Mouse (Mus musculus) CH12.LX (cell line): Measurements from ENCODE around the gene Chaf1a.
"Not testable (repeated sequence)": the region's sequence is repeated elsewhere in the genome, so short reads cannot be mapped to it uniquely, and the experiment has no call there.

Experiments used
- BHLHE40 ChIP-seq: IDR thresholded peaks from 2 replicates; pipeline ENCODE4 v1.6.1; 2011; ENCODE audit warnings: mild to moderate bottlenecking, low read depth, low read length, improper control_type of control experiment
- CHD1 ChIP-seq: IDR thresholded peaks from 2 replicates; pipeline ENCODE4 v1.6.1; 2012; ENCODE audit warnings: low read depth, low read length, improper control_type of control experiment, inconsistent platforms
- CTCF ChIP-seq, 2 experiments: IDR thresholded peaks in 1 of 2; conservative IDR thresholded peaks in 1 of 2; 2 replicates each; pipeline ENCODE4 v1.5.1; 2011 to 2012; ENCODE audit warnings: low read depth in 2 of 2, low read length in 2 of 2, improper control_type of control experiment in 1 of 2, inconsistent platforms in 1 of 2, mild to moderate bottlenecking in 1 of 2, moderate library complexity in 1 of 2
- JUND ChIP-seq: conservative IDR thresholded peaks from 2 replicates; pipeline ENCODE4 v1.6.1; 2011; ENCODE audit warnings: low read depth, low read length, improper control_type of control experiment
- MXI1 ChIP-seq: IDR thresholded peaks from 2 replicates; pipeline ENCODE4 v1.6.1; 2011; ENCODE audit warnings: mild to moderate bottlenecking, low read depth, low read length, improper control_type of control experiment
- MYC ChIP-seq: IDR thresholded peaks from 2 replicates; pipeline ENCODE4 v1.6.1; 2011; ENCODE audit warnings: low read depth, mild to moderate bottlenecking, improper control_type of control experiment, low read length
- NRF1 ChIP-seq: IDR thresholded peaks from 2 replicates; pipeline ENCODE4 v1.6.1; 2014; ENCODE audit warnings: low read depth, mild to moderate bottlenecking, inconsistent platforms, low read length, improper control_type of control experiment, moderate library complexity
- POLR2A ChIP-seq: IDR thresholded peaks from 2 replicates; pipeline ENCODE4 v1.6.1; 2011; ENCODE audit warnings: low read depth, mild to moderate bottlenecking, improper control_type of control experiment, low read length
- TBP ChIP-seq: conservative IDR thresholded peaks from 2 replicates; pipeline ENCODE4 v1.6.1; 2011; ENCODE audit warnings: low read depth, low read length, improper control_type of control experiment
- USF2 ChIP-seq: conservative IDR thresholded peaks from 2 replicates; pipeline ENCODE4 v1.6.1; 2011; ENCODE audit warnings: low read depth, low read length, improper control_type of control experiment
- ZC3H11A ChIP-seq: IDR thresholded peaks from 2 replicates; pipeline ENCODE4 v1.6.1; 2012; ENCODE audit warnings: low read depth, mild to moderate bottlenecking, inconsistent platforms, low read length, improper control_type of control experiment

DNA sequence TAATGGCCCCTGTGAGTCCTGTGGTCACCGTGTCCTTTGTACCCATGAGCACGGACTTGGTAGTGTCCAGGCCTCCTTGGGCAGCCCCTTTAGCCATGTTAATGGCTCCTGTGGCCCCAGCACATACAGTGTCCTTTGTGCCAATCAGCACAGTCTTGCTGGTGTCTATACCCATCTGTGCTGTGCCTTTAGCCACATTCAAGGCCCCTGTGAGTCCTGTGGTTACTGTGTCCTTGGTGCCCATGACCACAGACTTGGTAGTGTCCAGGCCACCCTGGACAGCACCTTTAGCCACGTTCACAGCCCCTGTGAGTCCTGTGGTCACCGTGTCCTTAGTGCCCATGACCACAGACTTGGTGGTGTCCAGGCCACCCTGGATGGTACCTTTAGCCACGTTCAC is 64.6 kb downstream of the Chaf1a start:
- not testable (repeated sequence) for TF ChIP-seq JUND; CTCF (conservative IDR thresholded peaks at IDR 0.05 in 1 of 2, IDR thresholded peaks at IDR 0.05 in 1 of 2; ENCODE audit: low read depth in 2 of 2, low read length in 2 of 2); MXI1; POLR2A; CHD1; BHLHE40; NRF1; MYC; ZC3H11A; TBP; USF2
